Mouse (Mus musculus) kidney, adult 2 months (tissue): ENCODE data around the gene Popdc3. TPM values are rescaled to one million over a fixed set of nuclear protein-coding genes. Genes with fewer than 3 reads are reported as not detected.

Experiments used
- DNase-seq: peaks from one replicate; pipeline ENCODE4 v3.0.0; 2021
- H3K27ac ChIP-seq: fragments of 200-500 bp; 2 replicates; pipeline ENCODE4 v1.5.1; 2012; ENCODE audit warnings: low read depth, low read length, control low read depth, inconsistent platforms; ENCODE audit not compliant: insufficient read depth
- H3K27me3 ChIP-seq: fragments of 200-500 bp; replicated peaks from 2 replicates; pipeline ENCODE4 v1.6.1; 2012; ENCODE audit warnings: mild to moderate bottlenecking, moderate library complexity, low read length, inconsistent platforms; ENCODE audit not compliant: control insufficient read depth, insufficient read depth
- H3K36me3 ChIP-seq: fragments of 200-500 bp; 2 replicates; pipeline ENCODE4 v1.6.1; 2012; ENCODE audit warnings: mild to moderate bottlenecking, moderate library complexity, low read length, inconsistent platforms; ENCODE audit not compliant: control insufficient read depth, insufficient read depth
- H3K4me1 ChIP-seq: fragments of 200-500 bp; 2 replicates; pipeline ENCODE4 v1.6.1; 2011; ENCODE audit warnings: low read length; ENCODE audit not compliant: control insufficient read depth, insufficient read depth
- H3K4me3 ChIP-seq: fragments of 200-500 bp; 2 replicates; pipeline ENCODE4 v1.5.1; 2011; ENCODE audit warnings: mild to moderate bottlenecking, low read depth, low read length, control low read depth; ENCODE audit not compliant: insufficient read depth
- CTCF ChIP-seq: fragments of 200-500 bp; conservative IDR thresholded peaks from 2 replicates; pipeline ENCODE4 v1.5.1; 2011; ENCODE audit warnings: low read depth, mild to moderate bottlenecking, control low read depth, low read length, moderate library complexity, mixed read lengths; ENCODE audit not compliant: insufficient read depth, insufficient read length
- POLR2A ChIP-seq: fragments of 200-500 bp; IDR thresholded peaks from one replicate; pipeline ENCODE4 v1.6.1; 2011; ENCODE audit warnings: low read depth, low read length, control low read depth
- WGBS: fragments of 180-500 bp; shearing (Covaris S2); methylation state at CpG from one replicate; pipeline ENCODE4 v1.1.7; 2018; 5-methylcytosine and 5-hydroxymethylcytosine counted together
- polyA plus RNA-seq: library from polyadenylated mRNA; depleted of rRNA; stranded (reverse); fragments of >200 nt; gene quantifications from 2 replicates; pipeline ENCODE4 v1.2.3, GENCODE M21; 2012

Popdc3 gene
- polyA plus RNA-seq, 1 experiment, result 0.41 TPM

- Histone ChIP-seq H3K27ac (no peak overlapping the region), H3K4me3 (no peak overlapping the region), H3K4me1 (no peaks in the 10 kb centered on the region), H3K36me3 (no peaks in the 10 kb centered on the region), H3K27me3 (no peaks in the 10 kb centered on the region)
- TF ChIP-seq CTCF (no peak), POLR2A (no peak)
- 69% methylated on average over 5 of the region's 5 CpGs for WGBS
- no peak for DNase-seq
These were observed 16.6 kb downstream of the Popdc3 start for GRCm38 (mm10) chr10:45194531-45194930.

DNA sequence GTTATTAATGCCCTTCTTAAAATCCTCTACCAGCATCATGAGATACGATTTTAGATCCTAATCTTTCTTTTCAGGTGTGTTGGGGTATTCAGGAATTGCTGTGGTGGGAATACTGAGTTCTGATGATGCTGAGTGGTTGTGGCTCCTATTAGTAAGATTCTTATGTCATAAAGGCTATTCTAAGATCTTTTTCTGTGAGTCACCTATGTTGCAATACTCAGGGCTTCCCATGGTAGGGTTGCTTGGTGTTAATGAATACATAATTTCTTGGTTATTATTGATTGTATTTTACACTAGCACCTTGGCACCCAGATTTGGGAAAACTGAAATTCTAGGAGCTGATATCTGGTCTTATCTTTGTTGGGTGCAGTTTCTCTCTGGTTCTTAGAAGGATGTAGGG, 26.7 kb downstream of the Popdc3 start:
- Histone ChIP-seq H3K36me3 (no peaks in the 10 kb centered on the region), H3K27me3 (no peaks in the 10 kb centered on the region), H3K27ac (no peak overlapping the region), H3K4me1 (no peaks in the 10 kb centered on the region), H3K4me3 (no peak overlapping the region)
- no peak for DNase-seq
- no peak for TF ChIP-seq POLR2A
- no peak for TF ChIP-seq CTCF
- 65% methylated on average over 1 of the region's 1 CpGs for WGBS

GRCm38 (mm10) chr10:45210201-45210600, 32.3 kb downstream of the Popdc3 start:
- Histone ChIP-seq H3K4me1 (no peaks in the 10 kb centered on the region), H3K27me3 (no peaks in the 10 kb centered on the region), H3K27ac (no peak overlapping the region), H3K36me3 (no peaks in the 10 kb centered on the region), H3K4me3 (no peak overlapping the region)
- DNase-seq, result no peak
- TF ChIP-seq POLR2A, result no peak
- TF ChIP-seq CTCF, result no peak

DNA sequence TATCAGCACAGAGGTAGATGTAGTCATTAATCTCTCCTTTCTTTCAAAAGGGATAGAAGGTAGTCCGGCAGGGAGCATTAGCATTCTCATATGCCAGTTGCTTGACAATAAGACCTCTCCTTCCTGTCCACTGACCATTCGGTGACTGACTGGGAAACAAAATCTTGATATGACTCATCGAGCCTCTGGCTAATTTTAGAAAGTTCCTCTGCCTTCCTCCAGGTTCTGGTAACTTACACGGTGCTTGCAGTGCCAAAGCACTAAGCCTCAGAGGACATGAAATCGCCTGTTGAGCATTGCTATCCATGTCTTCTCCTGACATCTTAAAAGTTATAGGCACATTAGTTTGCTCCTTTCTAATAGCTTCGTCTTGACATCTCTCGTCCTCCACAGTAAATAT, 38.8 kb downstream of the Popdc3 start:
- 57% methylated on average over 7 of the region's 7 CpGs for WGBS
- no peak for DNase-seq
- no peak for TF ChIP-seq POLR2A
- no peak for TF ChIP-seq CTCF
- Histone ChIP-seq H3K27ac (no peak overlapping the region), H3K27me3 (no peaks in the 10 kb centered on the region), H3K4me1 (no peaks in the 10 kb centered on the region), H3K4me3 (no peak overlapping the region), H3K36me3 (no peaks in the 10 kb centered on the region)

DNA sequence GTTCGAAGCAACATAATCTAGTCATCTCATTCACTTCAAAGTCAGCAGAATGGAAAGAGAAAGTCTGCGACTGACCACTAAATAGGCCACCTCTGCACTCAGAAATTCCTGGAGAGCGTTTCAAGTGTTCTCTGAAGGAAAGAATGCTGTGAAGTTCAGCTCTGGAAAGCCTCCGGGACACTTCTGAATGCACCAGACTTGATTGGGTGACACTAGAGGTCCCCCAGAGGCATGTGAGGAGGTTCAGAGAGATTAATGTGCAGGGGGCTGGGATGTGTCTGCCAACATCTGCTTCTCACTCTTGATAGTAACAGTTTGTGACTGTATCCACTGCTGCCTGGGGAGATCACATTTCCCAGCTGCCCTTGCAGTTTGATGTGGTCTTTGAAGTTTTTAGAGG, 52.1 kb downstream of the Popdc3 start:
- H3K4me3 ChIP-seq, result no peak overlapping the region
- TF ChIP-seq POLR2A (no peak), CTCF (no peak)
- no peaks in the 10 kb centered on the region for H3K4me1 ChIP-seq
- 14% methylated on average over 4 of the region's 4 CpGs for WGBS
- no peaks in the 10 kb centered on the region; the same call in 1 of the 2 replicates for H3K27me3 ChIP-seq
- no peak overlapping the region for H3K27ac ChIP-seq
- DNase-seq, result no peak
- no peaks in the 10 kb centered on the region for H3K36me3 ChIP-seq

DNA sequence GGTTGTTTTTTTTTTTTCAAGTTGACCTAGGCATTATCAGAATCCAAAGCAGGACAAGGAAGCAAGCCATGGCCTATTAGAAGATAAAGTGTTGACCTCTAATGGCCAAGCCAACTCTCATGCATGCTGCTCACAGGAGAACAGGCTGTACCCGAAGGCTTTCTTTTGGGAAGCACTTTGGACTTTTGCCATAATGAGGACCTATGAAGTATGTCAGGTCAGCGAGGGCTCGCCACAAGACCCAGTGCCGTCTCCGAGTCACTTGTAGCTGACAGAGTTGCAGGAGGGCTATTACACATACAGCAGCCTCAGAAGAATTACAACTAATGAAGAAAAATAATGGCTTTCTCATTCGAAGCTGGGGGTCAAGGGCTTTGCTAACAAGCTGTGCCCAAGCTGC, 55.5 kb downstream of the Popdc3 start:
- H3K27me3 ChIP-seq, result no peaks in the 10 kb centered on the region; the same call in 1 of the 2 replicates
- H3K4me3 ChIP-seq, result no peak overlapping the region
- H3K27ac ChIP-seq, result no peak overlapping the region
- no peaks in the 10 kb centered on the region for H3K4me1 ChIP-seq
- no peak for DNase-seq
- TF ChIP-seq CTCF (no peak), POLR2A (no peak)
- WGBS, result 69% methylated on average over 6 of the region's 6 CpGs
- no peaks in the 10 kb centered on the region for H3K36me3 ChIP-seq

DNA sequence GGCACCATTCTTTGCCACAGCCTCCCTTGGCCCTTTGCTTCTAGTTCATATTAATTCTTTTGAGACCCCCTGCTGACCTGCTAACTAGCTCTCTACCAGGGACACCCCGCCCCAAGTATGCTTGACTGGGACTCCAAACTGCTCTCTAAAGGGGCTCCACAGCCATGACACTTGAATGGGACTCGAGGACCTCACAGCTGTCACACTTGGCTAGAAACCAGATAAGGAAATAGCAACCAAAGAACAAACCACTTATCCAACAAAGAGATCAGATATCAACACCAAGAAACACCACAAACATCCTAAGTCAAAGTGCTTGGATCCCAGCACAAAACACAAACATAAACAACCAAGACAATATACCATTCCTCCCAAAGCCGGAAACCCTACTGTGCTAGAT, 58.4 kb downstream of the Popdc3 start:
- no peaks in the 10 kb centered on the region; the same call in 1 of the 2 replicates for H3K27me3 ChIP-seq
- no peak for TF ChIP-seq POLR2A
- no peak for TF ChIP-seq CTCF
- H3K27ac ChIP-seq, result no peak overlapping the region
- no peaks in the 10 kb centered on the region for H3K36me3 ChIP-seq
- WGBS, result 66% methylated on average over 3 of the region's 3 CpGs
- H3K4me3 ChIP-seq, result no peak overlapping the region
- no peak for DNase-seq
- H3K4me1 ChIP-seq, result no peaks in the 10 kb centered on the region

DNA sequence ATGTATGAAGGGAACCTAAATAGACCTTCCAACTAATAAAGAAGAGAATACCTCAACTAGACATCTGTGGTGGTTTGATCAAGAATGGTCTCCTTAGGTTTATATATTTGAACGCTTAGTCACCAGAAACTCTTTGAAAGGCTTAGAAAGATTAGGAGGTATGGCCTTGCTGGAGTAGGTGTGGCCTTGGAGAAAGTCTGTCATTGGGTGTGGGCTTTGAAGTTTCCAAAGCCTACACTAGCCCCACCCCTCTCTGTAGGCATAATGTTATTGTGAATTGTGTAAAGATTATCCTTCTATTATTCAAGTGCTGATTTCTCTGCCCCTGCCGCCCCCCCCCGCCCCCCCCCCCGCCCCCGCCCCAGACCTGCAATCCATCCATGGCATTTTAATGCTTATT, 59.6 kb downstream of the Popdc3 start:
- DNase-seq, result no peak
- Histone ChIP-seq H3K4me3 (no peak overlapping the region), H3K27ac (no peak overlapping the region), H3K36me3 (no peaks in the 10 kb centered on the region), H3K27me3 (no peaks in the 10 kb centered on the region; the same call in 1 of the 2 replicates), H3K4me1 (no peaks in the 10 kb centered on the region)
- TF ChIP-seq CTCF, result no peak
- TF ChIP-seq POLR2A, result no peak
- WGBS, result 74% methylated on average over 5 of the region's 5 CpGs
